Mouse (Mus musculus) cortical plate, adult 2 months (tissue): ENCODE measurements around the gene Hoxb5. TPM values are rescaled to one million over a fixed set of nuclear protein-coding genes. Genes with fewer than 3 reads are reported as not detected.

ENCODE experiments used
- H3K27ac ChIP-seq: fragments of 200-500 bp; 2 replicates; pipeline ENCODE4 v1.5.1; 2012; ENCODE audit warnings: low read length, control low read depth, inconsistent platforms; ENCODE audit not compliant: insufficient read depth
- H3K4me1 ChIP-seq: fragments of 200-500 bp; 2 replicates; pipeline ENCODE4 v1.6.1; 2011; ENCODE audit warnings: low read length; ENCODE audit not compliant: control insufficient read depth, insufficient read depth
- H3K4me3 ChIP-seq: fragments of 200-500 bp; 2 replicates; pipeline ENCODE4 v1.5.1; 2011; ENCODE audit warnings: mild to moderate bottlenecking, low read length, control low read depth; ENCODE audit not compliant: insufficient read depth
- CTCF ChIP-seq: fragments of 200-500 bp; IDR thresholded peaks from 2 replicates; pipeline ENCODE4 v1.5.1; 2011; ENCODE audit warnings: mild to moderate bottlenecking, control low read depth, low read length; ENCODE audit not compliant: insufficient read depth; ENCODE audit errors: extremely low read depth
- POLR2A ChIP-seq: fragments of 200-500 bp; IDR thresholded peaks from 2 replicates; pipeline ENCODE4 v1.6.1; 2011; ENCODE audit warnings: mild to moderate bottlenecking, low read length, control low read depth; ENCODE audit not compliant: insufficient read depth; ENCODE audit errors: extremely low read depth
- polyA plus RNA-seq: library from polyadenylated mRNA; depleted of rRNA; stranded (reverse); fragments of >200 nt; gene quantifications from 2 replicates; pipeline ENCODE4 v1.2.3, GENCODE M21; 2012

The Hoxb5 gene
- polyA plus RNA-seq, 1 experiment = not detected

GRCm38 (mm10) chr11:96308763-96309162, 5.6 kb downstream of the Hoxb5 start:
- TF ChIP-seq POLR2A = no peak
- TF ChIP-seq CTCF = no peak
- Histone ChIP-seq H3K4me1 (no peaks in the 10 kb centered on the region), H3K27ac (no peak overlapping the region), H3K4me3 (no peak overlapping the region)

DNA sequence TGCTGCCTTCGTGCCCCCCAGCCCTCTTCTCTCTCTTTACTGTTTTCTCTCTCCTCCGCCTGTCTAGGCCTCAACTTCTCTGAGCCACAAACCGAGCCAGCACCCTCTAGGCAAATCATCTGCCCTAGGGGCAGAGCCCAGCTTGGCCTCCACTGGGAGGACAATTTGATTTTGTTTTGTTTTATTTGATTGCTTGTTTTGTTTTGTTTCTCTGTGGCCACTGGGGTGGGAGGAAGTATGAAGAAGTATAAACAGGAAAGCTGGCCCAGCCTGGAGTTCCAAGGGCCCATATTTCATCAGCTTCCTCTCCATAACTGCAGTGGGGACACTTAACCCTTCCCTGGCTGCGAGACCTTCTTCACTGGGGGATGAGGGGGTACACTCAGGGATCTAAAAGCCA, 6.2 kb downstream of the Hoxb5 start:
- no peak overlapping the region for H3K27ac ChIP-seq
- no peak for TF ChIP-seq CTCF
- no peak for TF ChIP-seq POLR2A
- H3K4me1 ChIP-seq = no peaks in the 10 kb centered on the region
- H3K4me3 ChIP-seq = no peak overlapping the region

- no peak for TF ChIP-seq POLR2A
- no peak for TF ChIP-seq CTCF
- H3K4me3 ChIP-seq = no peak overlapping the region
- no peak overlapping the region for H3K27ac ChIP-seq
- H3K4me1 ChIP-seq = no peaks in the 10 kb centered on the region
These were observed 7.2 kb downstream of the Hoxb5 start for GRCm38 (mm10) chr11:96310183-96310938.

DNA sequence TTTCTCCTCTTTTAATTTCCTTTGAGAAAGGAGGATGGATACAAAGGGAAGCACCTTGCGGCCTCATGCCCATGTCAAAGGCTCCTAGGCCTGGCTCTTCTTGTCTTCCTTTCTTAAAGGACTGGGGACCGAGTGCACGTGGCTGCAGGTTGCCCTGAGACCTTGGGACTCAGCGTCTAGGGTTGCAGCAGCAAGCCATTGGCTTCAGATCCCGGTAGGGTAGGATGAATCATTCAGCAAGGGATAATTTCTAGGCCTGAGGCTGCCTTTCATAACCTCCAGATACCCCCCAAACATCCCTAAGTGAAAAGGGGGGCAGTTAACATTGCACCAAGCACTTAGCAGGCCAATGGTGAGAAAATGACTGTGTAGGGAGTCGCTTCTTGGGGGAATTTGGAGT, 8.0 kb downstream of the Hoxb5 start:
- Histone ChIP-seq H3K4me3 (no peak overlapping the region), H3K27ac (no peak overlapping the region), H3K4me1 (no peaks in the 10 kb centered on the region)
- no peak for TF ChIP-seq CTCF
- TF ChIP-seq POLR2A = no peak

- TF ChIP-seq CTCF (peak; percentile 29; the same call in 1 of the 2 replicates), POLR2A (no peak)
- Histone ChIP-seq H3K4me3 (no peak overlapping the region), H3K4me1 (no peaks in the 10 kb centered on the region), H3K27ac (no peak overlapping the region)
These were observed 8.6 kb downstream of the Hoxb5 start for GRCm38 (mm10) chr11:96311520-96312417.

DNA sequence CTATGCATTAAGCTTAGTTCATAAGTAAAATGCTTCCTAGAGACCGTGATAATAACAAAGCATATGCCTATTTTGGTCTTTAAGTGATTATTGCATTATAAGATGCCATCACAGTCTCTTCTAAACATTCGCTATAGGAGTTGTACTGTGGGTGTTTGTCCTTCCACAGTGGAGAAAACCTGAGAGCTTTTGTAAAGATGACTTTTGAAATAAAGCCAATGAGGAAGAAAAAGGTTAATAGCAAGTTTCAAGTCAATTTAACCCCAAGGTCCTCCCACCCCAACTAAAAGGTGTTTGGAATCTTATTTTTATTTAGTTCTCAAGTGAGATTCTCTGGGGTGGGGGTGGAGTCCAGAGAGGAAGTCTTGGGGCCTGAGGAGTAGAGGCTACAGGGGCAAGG, 10.0 kb downstream of the Hoxb5 start:
- Histone ChIP-seq H3K4me3 (no peak overlapping the region), H3K27ac (no peak overlapping the region), H3K4me1 (no peaks in the 10 kb centered on the region)
- TF ChIP-seq POLR2A (no peak), CTCF (no peak)

GRCm38 (mm10) chr11:96313806-96314428, 10.8 kb downstream of the Hoxb5 start:
- H3K4me1 ChIP-seq = no peaks in the 10 kb centered on the region
- H3K4me3 ChIP-seq = no peak overlapping the region
- no peak overlapping the region for H3K27ac ChIP-seq
- TF ChIP-seq CTCF (no peak), POLR2A (no peak)

DNA sequence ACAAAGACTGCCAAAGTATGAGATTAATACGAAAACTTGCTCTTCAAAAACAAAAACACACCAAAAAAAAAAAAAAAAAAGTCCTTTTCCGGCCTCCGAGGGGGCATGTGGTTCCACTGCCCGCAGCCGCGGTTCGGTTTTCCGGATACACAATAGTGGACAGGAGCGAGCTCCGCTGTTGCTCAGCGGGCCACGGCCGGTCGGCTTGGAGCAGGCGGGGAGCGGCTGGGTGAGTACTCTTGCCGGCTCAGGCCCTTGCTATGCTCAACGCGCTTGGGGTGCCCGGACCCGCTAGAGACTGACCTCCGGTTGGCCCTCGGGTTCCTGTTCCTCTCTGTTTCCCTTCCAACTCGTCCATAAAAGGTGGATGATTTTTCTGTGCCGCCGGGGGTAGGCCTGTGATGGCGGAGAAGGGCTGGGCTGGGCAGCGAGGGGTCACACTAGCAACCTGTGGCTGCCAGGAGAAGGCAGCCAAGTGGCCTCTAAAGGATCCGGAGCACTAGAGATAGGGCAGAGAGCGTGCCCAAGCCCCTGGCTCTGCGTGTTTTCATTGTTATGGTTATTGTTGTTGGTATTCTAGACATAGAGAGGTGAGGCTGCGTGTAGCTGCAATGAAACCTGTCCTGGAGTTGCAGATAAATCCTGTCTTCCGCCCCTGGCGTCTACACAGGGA, 11.7 kb downstream of the Hoxb5 start:
- Histone ChIP-seq H3K4me3 (no peak overlapping the region), H3K4me1 (no peaks in the 10 kb centered on the region), H3K27ac (no peak overlapping the region)
- TF ChIP-seq CTCF (no peak), POLR2A (no peak)

- Histone ChIP-seq H3K4me3 (no peak overlapping the region), H3K27ac (no peak overlapping the region), H3K4me1 (no peaks in the 10 kb centered on the region)
- TF ChIP-seq CTCF (no peak), POLR2A (no peak)
These were observed 12.2 kb downstream of the Hoxb5 start for GRCm38 (mm10) chr11:96315344-96315681.
